Mouse (Mus musculus): ENCODE results near the gene 4930402H24Rik. TPM values are rescaled to one million over a fixed set of nuclear protein-coding genes. Genes with fewer than 3 reads are reported as not detected.
A peak's percentile ranks its signal among the peaks of the same experiment; 100 is the strongest.

Gene 4930402H24Rik
- polyA plus RNA-seq, 1 experiment from 2014 or later: 28.2 TPM

DNA sequence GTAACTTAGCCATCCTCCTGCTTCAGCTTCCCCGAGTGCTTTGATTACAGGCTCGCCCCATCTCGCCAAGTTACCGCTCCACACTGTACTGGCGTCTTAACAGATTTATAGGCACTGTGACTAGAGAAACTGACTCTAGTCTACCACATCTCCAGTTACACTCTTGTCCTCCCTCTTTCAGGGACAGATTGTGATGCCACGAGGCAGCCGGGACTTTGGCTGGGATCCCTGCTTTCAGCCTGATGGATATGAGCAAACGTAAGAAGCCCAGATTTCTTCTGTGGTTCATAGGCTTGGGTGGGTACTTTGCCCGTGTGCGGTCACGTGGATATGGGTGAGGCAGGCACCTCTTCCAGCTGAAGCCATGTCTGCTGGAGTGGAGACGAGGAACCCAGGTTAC lies 227.1 kb downstream of the 4930402H24Rik start:
- H3K36me3 ChIP-seq (ENCODE audit: insufficient read depth): peaks cover 96% of the 10 kb centered on the region
- no peaks in the 10 kb centered on the region for H3K9me3 ChIP-seq (ENCODE audit: low read depth, low read length)
- no peak overlapping the region for H3K27ac ChIP-seq (ENCODE audit: low read depth)
- DNase-seq (no peak), ATAC-seq (ENCODE audit: insufficient read depth) (no peak)
- H3K4me1 ChIP-seq (ENCODE audit: insufficient read depth): no peaks in the 10 kb centered on the region
- TF ChIP-seq CTCF (IDR thresholded peaks at IDR 0.05; ENCODE audit: low read depth): no peak
- H3K9ac ChIP-seq: no peak overlapping the region
- 95% methylated on average over 12 of the region's 12 CpGs for WGBS
- H3K4me2 ChIP-seq: no peak overlapping the region
- no peaks in the 10 kb centered on the region for H3K27me3 ChIP-seq (ENCODE audit: insufficient read depth, low read length)
- no peak overlapping the region for H3K4me3 ChIP-seq (ENCODE audit: low read depth, low read length)

- H3K27ac ChIP-seq (ENCODE audit: low read depth): no peak overlapping the region
- WGBS: 80% methylated on average over 10 of the region's 10 CpGs
- DNase-seq: no peak
- no peak overlapping the region for H3K4me3 ChIP-seq (ENCODE audit: low read depth, low read length)
- no peak for ATAC-seq (ENCODE audit: insufficient read depth)
- H3K9ac ChIP-seq: no peak overlapping the region
- no peak for TF ChIP-seq CTCF (IDR thresholded peaks at IDR 0.05; ENCODE audit: low read depth)
- H3K36me3 ChIP-seq (ENCODE audit: insufficient read depth): peaks cover 96% of the 10 kb centered on the region
- no peak overlapping the region for H3K4me2 ChIP-seq
- no peaks in the 10 kb centered on the region for H3K27me3 ChIP-seq (ENCODE audit: insufficient read depth, low read length)
- H3K9me3 ChIP-seq (ENCODE audit: low read depth, low read length): no peaks in the 10 kb centered on the region
- no peaks in the 10 kb centered on the region for H3K4me1 ChIP-seq (ENCODE audit: insufficient read depth)
These were observed 229.0 kb downstream of the 4930402H24Rik start for GRCm38 (mm10) chr2:130677211-130677610.

DNA sequence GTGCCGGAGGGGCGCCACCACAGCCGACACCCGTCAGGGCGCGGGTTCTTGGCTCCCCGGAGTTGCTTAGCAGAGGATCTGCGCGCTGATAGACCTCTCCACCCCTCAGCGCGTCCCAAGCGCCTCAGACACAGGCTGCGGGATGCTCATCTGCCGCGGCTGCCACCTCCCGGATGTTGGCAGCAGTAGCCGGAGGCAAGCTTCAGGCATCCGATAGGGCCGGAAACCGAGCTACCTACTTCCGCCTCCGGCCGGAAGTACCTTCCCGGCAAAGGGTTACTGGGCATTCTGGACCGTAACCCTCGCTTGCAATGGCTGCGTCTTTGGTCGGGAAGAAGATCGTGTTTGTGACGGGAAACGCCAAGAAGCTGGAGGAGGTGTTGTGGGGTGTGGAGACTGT lies 238.6 kb downstream of the 4930402H24Rik start, which contains the start of gene Itpa:
Gene Itpa, plus strand, starts transcription at position 52 of the 400 bp plus-strand sequence.
- 1% methylated on average over 31 of the region's 31 CpGs for WGBS
- H3K4me3 ChIP-seq (ENCODE audit: low read depth, low read length): peak within 1 kb of the TSS; percentile 65
- DNase-seq: peak; percentile 95
- H3K4me1 ChIP-seq (ENCODE audit: insufficient read depth): 0 out of 2 replicates have a peak, but pooled peaks cover 9% of the 10 kb centered on the region
- peak within 1 kb of the TSS; percentile 73 for H3K27ac ChIP-seq (ENCODE audit: low read depth)
- H3K27me3 ChIP-seq (ENCODE audit: insufficient read depth, low read length): no peaks in the 10 kb centered on the region
- TF ChIP-seq CTCF (IDR thresholded peaks at IDR 0.05; ENCODE audit: low read depth): peak; percentile 74
- H3K36me3 ChIP-seq (ENCODE audit: insufficient read depth): peaks cover 19% of the 10 kb centered on the region
- no peaks in the 10 kb centered on the region for H3K9me3 ChIP-seq (ENCODE audit: low read depth, low read length)
- peak; percentile 56 for ATAC-seq (ENCODE audit: insufficient read depth)
- peak within 1 kb of the TSS; percentile 94 for H3K4me2 ChIP-seq
- H3K9ac ChIP-seq: peak within 1 kb of the TSS; percentile 74

- ATAC-seq (ENCODE audit: insufficient read depth) (peak; percentile 96), DNase-seq (peak; percentile 98)
- Histone ChIP-seq H3K27me3 (ENCODE audit: insufficient read depth, low read length) (no peaks in the 10 kb centered on the region), H3K4me3 (ENCODE audit: low read depth, low read length) (peak within 1 kb of the TSS; percentile 51), H3K27ac (ENCODE audit: low read depth) (peak within 1 kb of the TSS; percentile 98), H3K4me2 (peak within 1 kb of the TSS; percentile 64), H3K4me1 (ENCODE audit: insufficient read depth) (0 out of 2 replicates have a peak, but pooled peaks cover 9% of the 10 kb centered on the region), H3K36me3 (ENCODE audit: insufficient read depth) (peaks cover 33% of the 10 kb centered on the region), H3K9me3 (ENCODE audit: low read depth, low read length) (no peaks in the 10 kb centered on the region), H3K9ac (peak within 1 kb of the TSS; percentile 90)
- under 1% methylated on average over 40 of the region's 40 CpGs for WGBS
- TF ChIP-seq CTCF (IDR thresholded peaks at IDR 0.05; ENCODE audit: low read depth): peak; percentile 48
These were observed 242.0 kb downstream of the 4930402H24Rik start, which contains the start of gene Ddrgk1 for GRCm38 (mm10) chr2:130664102-130664701. Gene Ddrgk1, minus strand, starts transcription at chr2:130664659.

DNA sequence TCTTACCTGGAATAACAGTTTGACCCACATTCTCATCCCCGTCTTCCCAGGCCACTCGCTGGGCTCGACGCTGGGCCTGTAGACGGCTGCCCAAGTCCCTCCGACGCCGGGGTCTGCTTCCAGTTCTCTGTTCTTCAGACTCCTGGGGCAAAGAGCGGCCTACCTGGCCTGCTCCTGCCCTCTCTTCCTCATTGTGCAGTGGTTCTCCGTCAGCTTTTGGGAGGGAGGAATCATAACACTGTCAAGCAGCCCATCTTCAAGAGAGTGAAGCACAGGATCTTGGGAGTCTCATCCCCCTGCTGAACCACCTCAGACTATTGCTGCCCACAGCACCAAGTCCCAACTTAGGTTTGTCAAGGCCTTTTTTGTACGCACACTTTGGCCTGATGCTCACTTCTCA lies 242.9 kb downstream of the 4930402H24Rik start:
- WGBS: 87% methylated on average over 11 of the region's 11 CpGs
- Histone ChIP-seq H3K4me1 (ENCODE audit: insufficient read depth) (0 out of 2 replicates have a peak, but pooled peaks cover 7% of the 10 kb centered on the region), H3K27ac (ENCODE audit: low read depth) (no peak overlapping the region), H3K36me3 (ENCODE audit: insufficient read depth) (peaks cover 41% of the 10 kb centered on the region), H3K4me2 (peak overlapping the region; percentile 64), H3K27me3 (ENCODE audit: insufficient read depth, low read length) (no peaks in the 10 kb centered on the region), H3K4me3 (ENCODE audit: low read depth, low read length) (peak overlapping the region; percentile 51; the same call in 1 of the 2 replicates), H3K9me3 (ENCODE audit: low read depth, low read length) (no peaks in the 10 kb centered on the region), H3K9ac (peak overlapping the region; percentile 90)
- no peak for TF ChIP-seq CTCF (IDR thresholded peaks at IDR 0.05; ENCODE audit: low read depth)
- DNase-seq: no peak
- ATAC-seq (ENCODE audit: insufficient read depth): no peak

DNA sequence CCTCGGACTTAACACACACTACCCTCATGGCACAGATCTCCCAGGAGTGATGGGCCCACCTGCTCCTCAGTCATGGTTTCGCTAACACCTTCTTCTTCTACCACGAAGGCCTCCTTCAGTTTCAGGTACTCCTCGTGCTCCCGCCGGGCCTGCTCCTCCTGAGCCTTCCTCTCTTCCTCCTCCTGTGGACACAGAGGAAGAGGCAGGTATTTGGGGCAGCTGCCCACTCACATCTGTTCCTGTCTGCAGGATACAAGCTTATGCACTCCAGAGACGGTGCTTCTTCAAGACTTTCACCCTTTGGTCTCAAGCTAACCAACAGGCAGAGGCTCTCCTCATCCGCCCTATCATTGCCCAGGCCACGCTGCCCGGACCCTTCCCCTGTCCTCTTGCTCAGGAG lies 247.7 kb downstream of the 4930402H24Rik start:
- Histone ChIP-seq H3K9ac (no peak overlapping the region), H3K4me2 (no peak overlapping the region), H3K9me3 (ENCODE audit: low read depth, low read length) (no peaks in the 10 kb centered on the region), H3K36me3 (ENCODE audit: insufficient read depth) (peaks cover 86% of the 10 kb centered on the region), H3K4me1 (ENCODE audit: insufficient read depth) (0 out of 2 replicates have a peak, but pooled peaks cover 5% of the 10 kb centered on the region), H3K4me3 (ENCODE audit: low read depth, low read length) (no peak overlapping the region), H3K27ac (ENCODE audit: low read depth) (no peak overlapping the region), H3K27me3 (ENCODE audit: insufficient read depth, low read length) (no peaks in the 10 kb centered on the region)
- 93% methylated on average over 10 of the region's 10 CpGs for WGBS
- ATAC-seq (ENCODE audit: insufficient read depth) (no peak), DNase-seq (no peak)
- no peak for TF ChIP-seq CTCF (IDR thresholded peaks at IDR 0.05; ENCODE audit: low read depth)

DNA sequence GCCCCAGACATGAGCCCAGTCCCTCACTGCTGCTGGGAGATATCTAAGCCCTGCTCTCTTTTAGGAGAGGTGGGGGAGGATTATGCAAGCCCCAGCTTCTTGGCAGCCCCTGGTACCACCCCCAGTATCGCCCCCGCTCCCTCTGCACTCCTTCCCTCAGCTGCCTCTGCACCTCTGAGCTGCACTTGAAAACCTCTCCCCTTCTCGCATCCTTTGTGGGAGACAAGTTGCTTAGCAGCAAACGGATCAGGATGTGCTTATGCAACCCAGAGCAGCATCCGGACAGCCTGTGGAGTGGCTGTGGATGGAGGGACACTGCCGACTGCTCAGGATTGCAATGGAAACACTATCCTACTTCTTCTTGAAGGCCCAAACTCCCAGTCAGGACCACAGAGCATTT lies 248.7 kb downstream of the 4930402H24Rik start:
- TF ChIP-seq CTCF (IDR thresholded peaks at IDR 0.05; ENCODE audit: low read depth): no peak
- DNase-seq (no peak), ATAC-seq (ENCODE audit: insufficient read depth) (no peak)
- Histone ChIP-seq H3K9me3 (ENCODE audit: low read depth, low read length) (no peaks in the 10 kb centered on the region), H3K4me3 (ENCODE audit: low read depth, low read length) (no peak overlapping the region), H3K4me1 (ENCODE audit: insufficient read depth) (no peaks in the 10 kb centered on the region), H3K27me3 (ENCODE audit: insufficient read depth, low read length) (no peaks in the 10 kb centered on the region), H3K36me3 (ENCODE audit: insufficient read depth) (peaks cover 89% of the 10 kb centered on the region), H3K4me2 (no peak overlapping the region), H3K9ac (no peak overlapping the region), H3K27ac (ENCODE audit: low read depth) (no peak overlapping the region)
- 86% methylated on average over 6 of the region's 6 CpGs for WGBS
